Mouse (Mus musculus): ENCODE results near the gene Zfp869.

- TF ChIP-seq USF2 (IDR thresholded peaks at IDR 0.05; ENCODE audit: borderline replicate concordance in 1 of 2, insufficient read depth in 1 of 2, low read depth in 1 of 2, low read length in 2 of 2): no peak
- no peak for TF ChIP-seq E2F4 (IDR thresholded peaks at IDR 0.05; ENCODE audit: borderline replicate concordance, low read depth, low read length)
- TF ChIP-seq CTCF (IDR thresholded peaks at IDR 0.05 in 2 of 3, conservative IDR thresholded peaks at IDR 0.05 in 1 of 3; ENCODE audit: control insufficient read depth in 1 of 3, insufficient read depth in 1 of 3, low read depth in 2 of 3, low read length in 3 of 3, poor library complexity in 1 of 3, severe bottlenecking in 1 of 3): no peak
- no peak for TF ChIP-seq NRF1 (IDR thresholded peaks at IDR 0.05; ENCODE audit: insufficient read depth, low read depth, low read length, poor library complexity, severe bottlenecking)
- TF ChIP-seq POLR2A (IDR thresholded peaks at IDR 0.05; ENCODE audit: control insufficient read depth in 1 of 2, insufficient read depth in 1 of 2, low read depth in 1 of 2, low read length in 2 of 2, poor library complexity in 1 of 2): no peak
- no peak for TF ChIP-seq EP300 (IDR thresholded peaks at IDR 0.05; ENCODE audit: low read depth in 1 of 2, low read length in 2 of 2)
- TF ChIP-seq POLR2AphosphoS2 (IDR thresholded peaks at IDR 0.05; ENCODE audit: low read length): no peak
- no peak for TF ChIP-seq ZNF384 (IDR thresholded peaks at IDR 0.05; ENCODE audit: low read depth, low read length)
- TF ChIP-seq JUND (IDR thresholded peaks at IDR 0.05; ENCODE audit: low read depth, low read length): no peak
- no peak for TF ChIP-seq ZC3H11A (IDR thresholded peaks at IDR 0.05; ENCODE audit: low read depth, low read length)
- TF ChIP-seq GABPA (IDR thresholded peaks at IDR 0.05; ENCODE audit: low read depth, low read length): no peak
- TF ChIP-seq SIN3A (IDR thresholded peaks at IDR 0.05; ENCODE audit: low read length): peak; percentile 79
Measured at GRCm38 (mm10) chr8:69741231-69741630, 30.7 kb upstream of the Zfp869 start.
